Mouse (Mus musculus) liver, embryonic 14.5 days (tissue): ENCODE data around the gene Tmem185b. TPM values are rescaled to one million over a fixed set of nuclear protein-coding genes. Genes with fewer than 3 reads are reported as not detected.

ENCODE experiments used
- ATAC-seq: fragments of 200-750 bp; cut with Nextera tagmentation; 2 replicates; pipeline ENCODE4 v1.8.0; 2017; ENCODE audit warnings: moderate number of reproducible peaks, mild to moderate bottlenecking, moderate library complexity; ENCODE audit not compliant: insufficient read depth
- DNase-seq, 3 experiments: peaks; one replicate each; pipeline ENCODE4 v3.0.0-alpha.2; 2012 to 2013; ENCODE audit warnings: low read depth in 3 of 3, low spot score in 3 of 3
- H3K27ac ChIP-seq: fragments of 300-500 bp; sonication (generic); 2 replicates; pipeline ENCODE4 v1.5.1; 2014; ENCODE audit warnings: moderate library complexity, mild to moderate bottlenecking, control low read depth, inconsistent platforms
- H3K27me3 ChIP-seq: fragments of 300-500 bp; sonication (generic); 2 replicates; pipeline ENCODE4 v1.6.1; 2014; ENCODE audit warnings: mild to moderate bottlenecking, low read length, moderate library complexity; ENCODE audit not compliant: control insufficient read depth, insufficient read depth
- H3K36me3 ChIP-seq: fragments of 300-500 bp; sonication (generic); replicated peaks from 2 replicates; pipeline ENCODE4 v1.6.1; 2014; ENCODE audit warnings: low read depth; ENCODE audit not compliant: control insufficient read depth, insufficient read depth
- H3K4me1 ChIP-seq, 2 experiments: fragments of 200-500 bp in 1 of 2; fragments of 300-500 bp in 1 of 2; sonication (generic) in 1 of 2; replicated peaks; 2 replicates each; pipeline ENCODE4 v1.6.1; 2012 to 2014; ENCODE audit warnings: antibody characterized with exemption in 1 of 2, inconsistent platforms in 1 of 2, low read length in 1 of 2; ENCODE audit not compliant: control insufficient read depth in 2 of 2, insufficient read depth in 2 of 2
- H3K4me2 ChIP-seq: fragments of 300-500 bp; sonication (generic); 2 replicates; pipeline ENCODE4 v1.6.1; 2014; ENCODE audit warnings: low read depth, mild to moderate bottlenecking, control low read depth, moderate library complexity
- H3K4me3 ChIP-seq, 2 experiments: fragments of 200-500 bp in 1 of 2; fragments of 300-500 bp in 1 of 2; sonication (generic) in 1 of 2; 2 replicates each; pipeline ENCODE4 v1.5.1; 2012 to 2014; ENCODE audit warnings: low read depth in 2 of 2, low read length in 2 of 2, mild to moderate bottlenecking in 2 of 2, control low read depth in 1 of 2, inconsistent platforms in 1 of 2, moderate library complexity in 1 of 2; ENCODE audit not compliant: insufficient read depth in 1 of 2
- H3K9ac ChIP-seq: fragments of 300-500 bp; sonication (generic); replicated peaks from 2 replicates; pipeline ENCODE4 v1.6.1; 2014; ENCODE audit warnings: mild to moderate bottlenecking, control low read depth, moderate library complexity
- H3K9me3 ChIP-seq: fragments of 300-500 bp; sonication (generic); 2 replicates; pipeline ENCODE4 v1.6.1; 2016; ENCODE audit warnings: low read length, mixed read lengths; ENCODE audit not compliant: control insufficient read depth
- CTCF ChIP-seq: IDR thresholded peaks from 2 replicates; pipeline ENCODE4 v1.5.1; 2016; ENCODE audit warnings: antibody characterized with exemption, low read depth, control low read depth
- EP300 ChIP-seq: IDR thresholded peaks from 2 replicates; pipeline ENCODE4 v1.6.1; 2016; ENCODE audit warnings: antibody characterized with exemption, low read depth
- WGBS: fragments of 180-500 bp; shearing (Covaris S2); extraction: QIAGEN DNeasy Blood & Tissue Kit; methylation state at CpG from one replicate; pipeline ENCODE4 v1.1.7; 2014; ENCODE audit not compliant: insufficient replicate concordance; 5-methylcytosine and 5-hydroxymethylcytosine counted together
- polyA plus RNA-seq, 2 experiments: library from polyadenylated mRNA; depleted of rRNA in 1 of 2; stranded (reverse) in 1 of 2; unstranded in 1 of 2; fragments of >200 nt; fragmentation: Nextera tagmentation in 1 of 2; extraction: Ambion mirVana in 1 of 2; gene quantifications; 2 replicates each; pipeline versions ENCODE4 v1.2.1 to v1.2.3; 2012 to 2014

Tmem185b gene
- polyA plus RNA-seq, 2 experiments: 5.9 to 6.0 TPM

DNA sequence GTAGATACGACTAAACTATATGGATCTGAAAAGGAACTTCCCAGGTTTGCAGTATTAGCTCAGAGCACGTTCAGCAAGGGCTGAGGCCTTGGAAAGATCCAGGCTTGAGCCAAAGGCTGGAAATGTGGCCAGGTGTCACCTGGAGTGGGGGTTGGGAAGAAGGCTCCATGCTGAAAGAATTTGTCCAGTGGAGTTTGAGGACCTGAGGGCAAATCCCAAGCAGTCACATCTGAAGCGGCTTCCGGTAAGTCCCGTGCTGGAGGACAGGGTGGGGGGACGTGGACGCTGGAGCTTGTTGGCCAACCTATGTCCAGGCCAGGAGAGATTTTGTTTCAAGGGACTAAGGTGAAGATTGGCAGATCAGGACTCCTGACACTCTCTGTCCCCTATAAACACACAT lies 2.1 kb upstream of the Tmem185b start:
- TF ChIP-seq EP300 (no peak), CTCF (no peak)
- no peaks in the 10 kb centered on the region for H3K27me3 ChIP-seq
- ATAC-seq (no peak), DNase-seq (no peak)
- H3K4me3 ChIP-seq: no peak overlapping the region
- no peak overlapping the region for H3K4me2 ChIP-seq
- peaks cover 4 to 26% of the 10 kb centered on the region in 2 experiments for H3K4me1 ChIP-seq
- no peak overlapping the region for H3K27ac ChIP-seq
- H3K9ac ChIP-seq: no peak overlapping the region
- peaks cover 6% of the 10 kb centered on the region for H3K36me3 ChIP-seq
- WGBS: 86% methylated on average over 7 of the region's 7 CpGs
- H3K9me3 ChIP-seq: no peaks in the 10 kb centered on the region

DNA sequence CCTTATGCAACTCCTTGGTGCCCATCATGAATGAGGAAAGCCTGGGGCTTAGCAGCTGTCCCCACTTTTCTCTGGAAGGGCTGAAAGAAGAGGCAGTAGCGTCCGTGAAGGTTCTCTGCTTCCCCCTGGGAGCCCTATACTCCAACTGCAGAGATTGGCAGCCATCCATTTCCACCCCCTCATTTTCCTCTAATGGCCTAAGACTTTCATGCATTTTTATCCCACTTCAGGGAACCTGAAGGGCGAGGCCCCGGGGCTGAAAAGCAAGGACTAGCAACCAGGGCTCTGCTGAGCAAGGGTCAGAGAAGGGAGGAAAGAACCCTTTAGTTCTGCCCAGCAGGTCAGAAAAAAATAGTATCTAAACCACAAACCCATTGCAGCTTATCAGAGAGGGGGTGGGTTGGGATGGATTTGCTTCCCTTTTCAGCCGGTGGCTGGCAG lies 936 bp upstream of the Tmem185b start:
- Histone ChIP-seq H3K27ac (no peak overlapping the region), H3K4me2 (peak overlapping the region; percentile 89), H3K4me3 (peak overlapping the region in 1 of 2 experiments; percentile 74; a peak in 2 of 4 replicates), H3K36me3 (peaks cover 6% of the 10 kb centered on the region), H3K27me3 (no peaks in the 10 kb centered on the region), H3K9ac (peak overlapping the region; percentile 72), H3K9me3 (no peaks in the 10 kb centered on the region), H3K4me1 (peaks cover 4 to 26% of the 10 kb centered on the region in 2 experiments)
- 17% methylated on average over 5 of the region's 5 CpGs for WGBS
- DNase-seq: no peak
- no peak for TF ChIP-seq EP300
- no peak for ATAC-seq

DNA sequence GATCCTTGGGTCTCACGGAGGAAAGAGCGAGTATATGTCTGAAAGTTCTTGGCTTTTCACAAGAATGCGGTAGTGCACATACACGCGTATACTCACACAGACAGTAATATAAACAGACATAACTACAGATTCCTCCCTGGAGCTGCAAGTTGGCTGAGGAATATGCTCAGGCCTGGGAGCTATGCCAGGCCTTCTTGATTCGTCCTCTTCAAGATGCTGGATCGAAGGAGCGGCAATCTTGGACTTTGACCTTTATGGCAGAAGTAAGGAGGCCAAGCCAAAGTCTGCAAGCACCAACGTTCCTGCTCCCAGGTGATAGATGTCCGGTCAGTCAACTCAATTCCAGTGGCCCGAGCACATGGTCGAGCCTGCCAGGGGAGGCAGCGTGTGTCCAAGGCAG lies 5.0 kb downstream of the Tmem185b start:
- ATAC-seq: no peak
- no peak for DNase-seq
- H3K27me3 ChIP-seq: no peaks in the 10 kb centered on the region
- no peak overlapping the region for H3K9ac ChIP-seq
- H3K4me3 ChIP-seq: no peak overlapping the region
- no peaks in the 10 kb centered on the region for H3K9me3 ChIP-seq
- no peak overlapping the region for H3K4me2 ChIP-seq
- TF ChIP-seq CTCF: no peak
- 75% methylated on average over 13 of the region's 13 CpGs for WGBS
- no peak overlapping the region for H3K27ac ChIP-seq
- peaks cover 4 to 8% of the 10 kb centered on the region in 2 experiments for H3K4me1 ChIP-seq
- peaks cover 6% of the 10 kb centered on the region for H3K36me3 ChIP-seq

DNA sequence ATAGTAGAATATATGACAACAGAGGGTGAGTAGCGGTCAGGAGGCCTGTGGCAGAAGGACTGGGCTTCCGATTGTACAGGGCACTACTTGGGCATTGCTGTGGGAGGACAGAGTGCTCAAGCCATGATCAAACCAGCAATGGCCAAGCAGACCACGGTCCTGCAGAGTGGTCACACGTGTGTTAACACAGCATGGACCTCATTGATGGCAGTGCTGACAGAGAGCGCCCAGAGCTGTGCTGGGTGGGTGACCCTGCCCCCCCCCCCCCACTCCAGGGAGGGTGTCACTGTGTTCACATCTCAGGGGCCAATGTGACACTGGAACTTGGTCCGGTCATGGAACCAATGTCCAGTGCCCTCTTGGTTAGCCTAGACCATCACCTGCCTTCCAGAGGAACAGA lies 6.2 kb downstream of the Tmem185b start:
- Histone ChIP-seq H3K36me3 (peaks cover 5% of the 10 kb centered on the region), H3K9me3 (no peaks in the 10 kb centered on the region), H3K27me3 (no peaks in the 10 kb centered on the region), H3K4me3 (no peak overlapping the region), H3K4me2 (no peak overlapping the region), H3K9ac (no peak overlapping the region), H3K4me1 (no peaks in the 10 kb centered on the region), H3K27ac (no peak overlapping the region)
- ATAC-seq: no peak
- DNase-seq: no peak
- 77% methylated on average over 6 of the region's 6 CpGs for WGBS
- TF ChIP-seq EP300: no peak
- TF ChIP-seq CTCF: no peak

DNA sequence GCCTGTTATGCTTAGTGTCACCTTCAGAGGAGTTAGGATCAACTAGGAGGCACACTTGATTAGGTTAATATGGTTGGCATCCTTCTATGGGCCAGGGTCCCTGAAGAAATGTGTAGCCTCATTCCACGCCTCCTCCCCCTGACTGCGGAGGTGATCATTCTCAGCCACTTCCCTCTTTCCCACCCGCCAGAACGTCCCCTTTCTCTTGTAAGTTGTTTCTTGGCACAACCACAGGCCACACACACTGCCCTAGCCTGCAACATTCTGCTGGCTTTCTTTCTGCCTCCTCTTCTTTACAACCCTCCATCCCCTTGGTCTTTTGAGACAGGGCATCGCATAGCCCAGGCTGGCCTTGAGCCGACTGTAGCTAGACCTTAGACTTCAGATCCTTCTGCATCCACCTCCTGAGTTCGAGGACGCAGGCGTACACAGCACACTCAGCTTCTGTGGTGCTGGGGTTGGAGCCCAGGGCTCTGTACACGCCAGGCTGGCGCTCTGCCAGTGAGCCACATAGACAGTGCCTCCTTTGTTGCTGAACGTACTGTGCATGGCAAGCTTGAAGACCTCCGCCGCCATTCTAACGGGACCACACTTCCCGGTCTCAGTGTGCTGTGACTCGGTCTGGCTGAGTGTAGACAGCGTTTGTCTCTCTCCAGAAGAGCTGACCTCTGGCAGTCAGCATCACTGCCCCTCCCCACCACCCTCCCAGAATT lies 7.3 kb downstream of the Tmem185b start:
- no peaks in the 10 kb centered on the region for H3K27me3 ChIP-seq
- no peak overlapping the region for H3K4me3 ChIP-seq
- H3K4me2 ChIP-seq: no peak overlapping the region
- TF ChIP-seq CTCF: no peak
- TF ChIP-seq EP300: no peak
- no peaks in the 10 kb centered on the region for H3K9me3 ChIP-seq
- no peak overlapping the region for H3K27ac ChIP-seq
- no peaks in the 10 kb centered on the region for H3K36me3 ChIP-seq
- WGBS: 68% methylated on average over 18 of the region's 18 CpGs
- no peak overlapping the region for H3K9ac ChIP-seq
- no peak for ATAC-seq
- no peak for DNase-seq
- H3K4me1 ChIP-seq: no peaks in the 10 kb centered on the region
